Mouse (Mus musculus) heart, embryonic 13.5 days (tissue): ENCODE results near the gene Pcbp1. TPM values are rescaled to one million over a fixed set of nuclear protein-coding genes. Genes with fewer than 3 reads are reported as not detected.
"Not testable (repeated sequence)": the region's sequence is repeated elsewhere in the genome, so short reads cannot be mapped to it uniquely, and the experiment has no call there.

Experiments used
- ATAC-seq: fragments of 200-750 bp; cut with Nextera tagmentation; 2 replicates; pipeline ENCODE4 v1.8.0; 2017; ENCODE audit warnings: moderate TSS enrichment; ENCODE audit not compliant: insufficient number of reproducible peaks, low FRiP score, low TSS enrichment; ENCODE audit errors: extremely low read depth
- H3K27ac ChIP-seq: fragments of 300-500 bp; sonication (generic); replicated peaks from 2 replicates; pipeline ENCODE4 v1.5.1; 2015; ENCODE audit warnings: moderate library complexity, mild to moderate bottlenecking, inconsistent platforms
- H3K27me3 ChIP-seq: fragments of 300-500 bp; sonication (generic); replicated peaks from 2 replicates; pipeline ENCODE4 v1.6.1; 2015; ENCODE audit warnings: mild to moderate bottlenecking, inconsistent platforms
- H3K36me3 ChIP-seq: fragments of 300-500 bp; sonication (generic); 2 replicates; pipeline ENCODE4 v1.6.1; 2015; ENCODE audit warnings: mild to moderate bottlenecking, inconsistent platforms
- H3K4me1 ChIP-seq: fragments of 300-500 bp; sonication (generic); 2 replicates; pipeline ENCODE4 v1.6.1; 2015; ENCODE audit warnings: inconsistent platforms
- H3K4me2 ChIP-seq: fragments of 300-500 bp; sonication (generic); 2 replicates; pipeline ENCODE4 v1.6.1; 2015; ENCODE audit warnings: inconsistent platforms, mild to moderate bottlenecking, moderate library complexity
- H3K4me3 ChIP-seq: fragments of 300-500 bp; sonication (generic); 2 replicates; pipeline ENCODE4 v1.5.1; 2015; ENCODE audit warnings: moderate library complexity, mild to moderate bottlenecking, inconsistent platforms
- H3K9ac ChIP-seq: fragments of 300-500 bp; sonication (generic); 2 replicates; pipeline ENCODE4 v1.6.1; 2015; ENCODE audit warnings: inconsistent platforms, mild to moderate bottlenecking, moderate library complexity
- H3K9me3 ChIP-seq: fragments of 300-500 bp; sonication (generic); 2 replicates; pipeline ENCODE4 v1.6.1; 2016; ENCODE audit warnings: inconsistent platforms
- WGBS: fragments of 180-500 bp; shearing (Covaris S2); methylation state at CpG from one replicate; pipeline ENCODE4 v1.1.7; 2015; ENCODE audit warnings: mixed read lengths; 5-methylcytosine and 5-hydroxymethylcytosine counted together
- polyA plus RNA-seq: library from polyadenylated mRNA; unstranded; fragments of >200 nt; fragmentation: Nextera tagmentation; extraction: Ambion mirVana; gene quantifications from 2 replicates; pipeline ENCODE4 v1.2.1, GENCODE M21; 2015

The Pcbp1 gene
- polyA plus RNA-seq, 1 experiment from 2014 or later: 218 TPM

GRCm38 (mm10) chr6:86490413-86490812, 35.7 kb downstream of the Pcbp1 start:
- 90% methylated on average over 8 of the region's 8 CpGs for WGBS
- H3K9me3 ChIP-seq, H3K4me2 ChIP-seq, H3K27me3 ChIP-seq, H3K27ac ChIP-seq, H3K36me3 ChIP-seq, H3K4me3 ChIP-seq, H3K9ac ChIP-seq, ATAC-seq: not testable (repeated sequence)
- peaks cover 29% of the 10 kb centered on the region for H3K4me1 ChIP-seq

GRCm38 (mm10) chr6:86489945-86490344, 36.2 kb downstream of the Pcbp1 start:
- H3K27me3 ChIP-seq: no peaks in the 10 kb centered on the region
- peaks cover 29% of the 10 kb centered on the region for H3K4me1 ChIP-seq
- no peak overlapping the region for H3K27ac ChIP-seq
- ATAC-seq: no peak
- H3K4me2 ChIP-seq: no peak overlapping the region
- no peaks in the 10 kb centered on the region for H3K36me3 ChIP-seq
- H3K9ac ChIP-seq: no peak overlapping the region
- WGBS: 95% methylated on average over 2 of the region's 2 CpGs
- no peaks in the 10 kb centered on the region for H3K9me3 ChIP-seq
- H3K4me3 ChIP-seq: no peak overlapping the region

- Histone ChIP-seq H3K9ac (peak overlapping the region; percentile 79), H3K4me2 (peak overlapping the region; percentile 63), H3K4me1 (peaks cover 28% of the 10 kb centered on the region), H3K9me3 (no peaks in the 10 kb centered on the region), H3K27me3 (no peaks in the 10 kb centered on the region), H3K4me3 (peak overlapping the region; percentile 28; the same call in 1 of the 2 replicates), H3K36me3 (no peaks in the 10 kb centered on the region), H3K27ac (peak overlapping the region; percentile 98)
- ATAC-seq: no peak
- 27% methylated on average over 3 of the region's 3 CpGs for WGBS
Observed at GRCm38 (mm10) chr6:86488149-86488485, 38.0 kb downstream of the Pcbp1 start.

- 10% methylated on average over 24 of the region's 24 CpGs for WGBS
- H3K9me3 ChIP-seq: no peaks in the 10 kb centered on the region
- peak overlapping the region; percentile 28 for H3K4me3 ChIP-seq
- peak; percentile 70; the same call in 1 of the 2 replicates for ATAC-seq
- peaks cover 28% of the 10 kb centered on the region for H3K4me1 ChIP-seq
- H3K27ac ChIP-seq: peak overlapping the region; percentile 98
- H3K4me2 ChIP-seq: peak overlapping the region; percentile 63
- H3K9ac ChIP-seq: peak overlapping the region; percentile 79
- no peaks in the 10 kb centered on the region for H3K36me3 ChIP-seq
- no peaks in the 10 kb centered on the region for H3K27me3 ChIP-seq
Observed at GRCm38 (mm10) chr6:86487358-86488148, 38.6 kb downstream of the Pcbp1 start.

GRCm38 (mm10) chr6:86485943-86486640, 40.0 kb downstream of the Pcbp1 start:
- Histone ChIP-seq H3K27me3 (no peaks in the 10 kb centered on the region), H3K4me1 (peaks cover 37% of the 10 kb centered on the region), H3K4me3 (no peak overlapping the region), H3K9ac (no peak overlapping the region), H3K36me3 (no peaks in the 10 kb centered on the region), H3K9me3 (no peaks in the 10 kb centered on the region), H3K4me2 (no peak overlapping the region), H3K27ac (peak overlapping the region; percentile 98; the same call in 1 of the 2 replicates)
- WGBS: 77% methylated on average over 7 of the region's 7 CpGs
- no peak for ATAC-seq

GRCm38 (mm10) chr6:86481871-86482270, 44.2 kb downstream of the Pcbp1 start:
- 75% methylated on average over 5 of the region's 5 CpGs for WGBS
- Histone ChIP-seq H3K9ac (no peak overlapping the region), H3K4me3 (no peak overlapping the region), H3K4me1 (peaks cover 62% of the 10 kb centered on the region), H3K27me3 (no peaks in the 10 kb centered on the region), H3K27ac (0 out of 2 replicates have a peak overlapping the region, but pooled peaks have one; percentile 88), H3K4me2 (no peak overlapping the region), H3K9me3 (no peaks in the 10 kb centered on the region), H3K36me3 (no peaks in the 10 kb centered on the region)
- ATAC-seq: no peak

- peak overlapping the region; percentile 73 for H3K9ac ChIP-seq
- H3K4me3 ChIP-seq: peak overlapping the region; percentile 14
- H3K27me3 ChIP-seq: no peaks in the 10 kb centered on the region
- peak overlapping the region; percentile 88 for H3K27ac ChIP-seq
- peaks cover 73% of the 10 kb centered on the region for H3K4me1 ChIP-seq
- peak overlapping the region; percentile 59 for H3K4me2 ChIP-seq
- ATAC-seq: no peak
- WGBS: 28% methylated on average over 9 of the region's 9 CpGs
- no peaks in the 10 kb centered on the region for H3K36me3 ChIP-seq
- no peaks in the 10 kb centered on the region for H3K9me3 ChIP-seq
Observed at GRCm38 (mm10) chr6:86480189-86480831, 45.8 kb downstream of the Pcbp1 start.

- H3K36me3 ChIP-seq: 0 out of 2 replicates have a peak, but pooled peaks cover 1% of the 10 kb centered on the region
- no peak for ATAC-seq
- no peaks in the 10 kb centered on the region for H3K27me3 ChIP-seq
- H3K4me3 ChIP-seq: no peak overlapping the region
- H3K4me1 ChIP-seq: peaks cover 78% of the 10 kb centered on the region
- no peaks in the 10 kb centered on the region for H3K9me3 ChIP-seq
- peak overlapping the region; percentile 88 for H3K27ac ChIP-seq
- peak overlapping the region; percentile 59 for H3K4me2 ChIP-seq
- H3K9ac ChIP-seq: peak overlapping the region; percentile 73; the same call in 1 of the 2 replicates
Observed at GRCm38 (mm10) chr6:86479816-86480188, 46.3 kb downstream of the Pcbp1 start.

GRCm38 (mm10) chr6:86479311-86479710, 46.8 kb downstream of the Pcbp1 start:
- 51% methylated on average over 3 of the region's 3 CpGs for WGBS
- no peak overlapping the region for H3K4me3 ChIP-seq
- H3K27ac ChIP-seq: peak overlapping the region; percentile 88
- no peak overlapping the region for H3K4me2 ChIP-seq
- ATAC-seq: no peak
- H3K36me3 ChIP-seq: 0 out of 2 replicates have a peak, but pooled peaks cover 2% of the 10 kb centered on the region
- H3K9me3 ChIP-seq: no peaks in the 10 kb centered on the region
- H3K27me3 ChIP-seq: no peaks in the 10 kb centered on the region
- peaks cover 78% of the 10 kb centered on the region for H3K4me1 ChIP-seq
- H3K9ac ChIP-seq: peak overlapping the region; percentile 1; the same call in 1 of the 2 replicates

GRCm38 (mm10) chr6:86476931-86477330, 49.2 kb downstream of the Pcbp1 start:
- ATAC-seq: no peak
- 63% methylated on average over 5 of the region's 5 CpGs for WGBS
- 0 out of 2 replicates have a peak, but pooled peaks cover 2% of the 10 kb centered on the region for H3K36me3 ChIP-seq
- no peaks in the 10 kb centered on the region for H3K27me3 ChIP-seq
- H3K27ac ChIP-seq: peak overlapping the region; percentile 88
- H3K4me1 ChIP-seq: peaks cover 92% of the 10 kb centered on the region
- H3K4me3 ChIP-seq: no peak overlapping the region
- H3K9me3 ChIP-seq: no peaks in the 10 kb centered on the region
- H3K9ac ChIP-seq: no peak overlapping the region
- H3K4me2 ChIP-seq: no peak overlapping the region

- Histone ChIP-seq H3K27ac (peak overlapping the region; percentile 85), H3K36me3 (0 out of 2 replicates have a peak, but pooled peaks cover 5% of the 10 kb centered on the region), H3K4me1 (peaks cover 86% of the 10 kb centered on the region), H3K27me3 (no peaks in the 10 kb centered on the region), H3K4me2 (no peak overlapping the region), H3K9ac (0 out of 2 replicates have a peak overlapping the region, but pooled peaks have one; percentile 28), H3K4me3 (no peak overlapping the region), H3K9me3 (no peaks in the 10 kb centered on the region)
- WGBS: 38% methylated on average over 9 of the region's 9 CpGs
- no peak for ATAC-seq
Observed at GRCm38 (mm10) chr6:86475462-86476167, 50.5 kb downstream of the Pcbp1 start.
